Mouse (Mus musculus): ENCODE measurements at regions not wholly inside any gene's neighbourhood (a gene's known extent, or its start where the extent isn't known, plus 50 kb on each side); places are given as distances from the start of the nearest gene placed in this dataset.

- Histone ChIP-seq H3K79me2 (ENCODE audit: control insufficient read depth, insufficient read depth, low read length) (no peaks in the 10 kb centered on the region), H3K36me3 (ENCODE audit: control insufficient read depth, insufficient read depth, low read length) (no peaks in the 10 kb centered on the region), H3K27me3 (ENCODE audit: control insufficient read depth, insufficient read depth, low read length) (no peaks in the 10 kb centered on the region), H3K4me3 (ENCODE audit: insufficient read depth, low read depth, low read length) (no peak overlapping the region), H3K4me1 (ENCODE audit: control insufficient read depth, insufficient read depth, low read length) (no peaks in the 10 kb centered on the region), H3K9ac (ENCODE audit: low read depth, low read length) (no peak overlapping the region), H3K27ac (replicated peaks; ENCODE audit: insufficient read depth, low read depth, low read length) (no peak overlapping the region)
- no peak for TF ChIP-seq POLR2A (IDR thresholded peaks at IDR 0.05; ENCODE audit: extremely low read depth, insufficient read depth, low read length)
- no peak for TF ChIP-seq CTCF (IDR thresholded peaks at IDR 0.05; ENCODE audit: low read depth, low read length)
- WGBS: 82% methylated on average over 6 of the region's 6 CpGs
- no peak for DNase-seq (ENCODE audit: extremely low read depth, low read depth, low spot score)
Measured at GRCm38 (mm10) chr12:90810666-90811065, 72.4 kb upstream of the Dio2 start.

- Histone ChIP-seq H3K4me3 (ENCODE audit: insufficient read depth, low read depth, low read length) (no peak overlapping the region), H3K27ac (replicated peaks; ENCODE audit: insufficient read depth, low read depth, low read length) (no peak overlapping the region), H3K36me3 (ENCODE audit: control insufficient read depth, insufficient read depth, low read length) (no peaks in the 10 kb centered on the region), H3K4me1 (ENCODE audit: control insufficient read depth, insufficient read depth, low read length) (no peaks in the 10 kb centered on the region), H3K9ac (ENCODE audit: low read depth, low read length) (no peak overlapping the region), H3K79me2 (ENCODE audit: control insufficient read depth, insufficient read depth, low read length) (no peaks in the 10 kb centered on the region), H3K27me3 (ENCODE audit: control insufficient read depth, insufficient read depth, low read length) (no peaks in the 10 kb centered on the region)
- no peak for TF ChIP-seq CTCF (IDR thresholded peaks at IDR 0.05; ENCODE audit: low read depth, low read length)
- TF ChIP-seq POLR2A (IDR thresholded peaks at IDR 0.05; ENCODE audit: extremely low read depth, insufficient read depth, low read length): no peak
- 86% methylated on average over 2 of the region's 2 CpGs for WGBS
- no peak for DNase-seq (ENCODE audit: extremely low read depth, low read depth, low spot score)
Measured at GRCm38 (mm10) chr12:90790562-90790961, 52.3 kb upstream of the Dio2 start.

Measured in liver, adult 2 months (tissue).